Mouse (Mus musculus) kidney, embryonic 16.5 days (tissue): ENCODE results near the gene Hoxa1. TPM values are rescaled to one million over a fixed set of nuclear protein-coding genes. Genes with fewer than 3 reads are reported as not detected.

Source experiments
- ATAC-seq: fragments of 200-750 bp; cut with Nextera tagmentation; 2 replicates; pipeline ENCODE4 v1.8.0; 2017; ENCODE audit warnings: moderate TSS enrichment; ENCODE audit not compliant: low FRiP score, low TSS enrichment
- H3K27ac ChIP-seq: fragments of 300-500 bp; sonication (generic); 2 replicates; pipeline ENCODE4 v1.5.1; 2014; ENCODE audit warnings: low read length
- H3K27me3 ChIP-seq: fragments of 300-500 bp; sonication (generic); 2 replicates; pipeline ENCODE4 v1.6.1; 2014; ENCODE audit warnings: low read length, control low read depth, mixed read lengths; ENCODE audit not compliant: insufficient read depth
- H3K36me3 ChIP-seq: fragments of 300-500 bp; sonication (generic); 2 replicates; pipeline ENCODE4 v1.6.1; 2014; ENCODE audit warnings: low read length, control low read depth, mixed read lengths; ENCODE audit not compliant: insufficient read depth
- H3K4me1 ChIP-seq: fragments of 300-500 bp; sonication (generic); 2 replicates; pipeline ENCODE4 v1.6.1; 2014; ENCODE audit warnings: low read length, control low read depth, mixed read lengths; ENCODE audit not compliant: insufficient read depth
- H3K4me2 ChIP-seq: fragments of 300-500 bp; sonication (generic); replicated peaks from 2 replicates; pipeline ENCODE4 v1.6.1; 2014; ENCODE audit warnings: low read depth, low read length
- H3K4me3 ChIP-seq: fragments of 300-500 bp; sonication (generic); 2 replicates; pipeline ENCODE4 v1.5.1; 2014; ENCODE audit warnings: mild to moderate bottlenecking, low read length
- H3K9ac ChIP-seq: fragments of 300-500 bp; sonication (generic); replicated peaks from 2 replicates; pipeline ENCODE4 v1.6.1; 2014; ENCODE audit warnings: low read length
- H3K9me3 ChIP-seq: fragments of 300-500 bp; sonication (generic); 2 replicates; pipeline ENCODE4 v1.6.1; 2016; ENCODE audit warnings: low read length, control low read depth
- WGBS: fragments of 180-500 bp; shearing (Covaris S2); extraction: QIAGEN DNeasy Blood & Tissue Kit; methylation state at CpG from one replicate; pipeline ENCODE4 v1.1.7; 2014; 5-methylcytosine and 5-hydroxymethylcytosine counted together
- polyA plus RNA-seq: library from polyadenylated mRNA; unstranded; fragments of >200 nt; fragmentation: Nextera tagmentation; extraction: Ambion mirVana; gene quantifications from 2 replicates; pipeline ENCODE4 v1.2.1, GENCODE M21; 2015

Hoxa1 gene
- polyA plus RNA-seq, 1 experiment from 2014 or later: 0.82 TPM

DNA sequence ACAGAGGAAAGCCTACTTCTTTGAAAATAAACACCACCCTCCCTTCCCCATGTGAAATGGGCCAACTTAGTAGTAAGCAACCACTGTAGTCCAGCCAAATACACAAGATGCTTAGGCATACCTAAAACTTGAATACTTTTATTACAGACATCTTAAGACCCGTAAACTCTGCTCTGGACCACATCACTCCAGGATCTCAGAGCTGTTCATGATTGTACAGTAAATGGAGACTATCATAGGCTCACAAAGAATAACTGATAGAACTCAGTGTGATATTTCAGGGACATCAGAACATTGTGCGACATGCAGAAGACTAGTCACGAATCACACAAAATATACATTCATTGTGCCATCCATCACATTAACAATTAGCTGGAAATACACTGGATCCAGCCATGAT, 2.6 kb downstream of the Hoxa1 start:
- Histone ChIP-seq H3K36me3 (no peaks in the 10 kb centered on the region), H3K27ac (no peak overlapping the region), H3K9me3 (no peaks in the 10 kb centered on the region), H3K27me3 (peaks cover 59% of the 10 kb centered on the region), H3K4me1 (peaks cover 35% of the 10 kb centered on the region), H3K4me2 (no peak overlapping the region), H3K4me3 (no peak overlapping the region), H3K9ac (no peak overlapping the region)
- ATAC-seq: no peak
- 77% methylated on average over 3 of the region's 3 CpGs for WGBS

DNA sequence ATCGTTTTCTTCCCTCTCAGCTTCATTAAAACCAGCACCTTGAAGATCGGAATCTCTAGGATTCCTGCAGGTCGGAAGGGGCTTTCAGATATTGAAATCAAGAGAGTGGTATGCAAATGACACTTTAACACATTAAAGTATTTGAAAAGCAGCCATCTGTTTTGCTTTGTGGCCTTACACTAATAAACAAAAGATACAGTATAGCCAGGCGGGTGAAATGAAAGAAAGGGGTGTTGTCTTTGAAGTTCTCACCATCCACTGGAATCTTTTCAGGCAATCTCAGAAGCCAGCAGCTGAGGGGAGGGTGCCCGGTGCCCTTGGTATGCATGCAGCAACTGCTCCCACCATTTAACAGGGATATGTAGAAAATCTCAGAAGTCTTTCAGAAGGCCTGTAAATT, 4.1 kb downstream of the Hoxa1 start:
- Histone ChIP-seq H3K4me3 (no peak overlapping the region), H3K4me1 (peaks cover 23% of the 10 kb centered on the region), H3K9ac (no peak overlapping the region), H3K27ac (no peak overlapping the region), H3K36me3 (no peaks in the 10 kb centered on the region), H3K27me3 (peaks cover 70% of the 10 kb centered on the region), H3K9me3 (0 out of 2 replicates have a peak, but pooled peaks cover 4% of the 10 kb centered on the region), H3K4me2 (no peak overlapping the region)
- 56% methylated on average over 5 of the region's 5 CpGs for WGBS
- ATAC-seq: no peak

DNA sequence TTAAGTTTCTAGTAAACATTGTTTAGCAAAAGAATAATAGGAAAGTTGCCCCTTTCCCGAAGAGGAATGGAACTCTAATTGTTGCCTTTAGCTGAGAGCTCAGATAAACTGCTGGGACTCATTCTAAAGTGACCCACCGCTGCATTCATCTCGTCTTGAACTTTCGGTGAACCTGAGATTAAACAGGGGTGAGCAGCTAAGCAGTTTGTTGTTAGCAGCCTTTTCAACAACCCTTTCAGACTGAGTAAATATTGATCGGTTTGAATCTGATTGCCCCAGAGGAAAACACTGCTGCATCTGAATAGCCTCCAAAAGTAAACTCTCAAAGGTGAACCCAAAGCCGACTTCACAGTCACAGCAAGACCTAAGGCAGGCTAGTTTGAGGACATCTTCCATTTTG, 4.8 kb downstream of the Hoxa1 start:
- no peak overlapping the region for H3K4me3 ChIP-seq
- no peaks in the 10 kb centered on the region for H3K36me3 ChIP-seq
- peaks cover 70% of the 10 kb centered on the region for H3K27me3 ChIP-seq
- 18% methylated on average over 6 of the region's 6 CpGs for WGBS
- H3K4me2 ChIP-seq: no peak overlapping the region
- H3K9me3 ChIP-seq: 0 out of 2 replicates have a peak, but pooled peaks cover 4% of the 10 kb centered on the region
- ATAC-seq: no peak
- H3K4me1 ChIP-seq: peaks cover 23% of the 10 kb centered on the region
- H3K9ac ChIP-seq: no peak overlapping the region
- H3K27ac ChIP-seq: no peak overlapping the region

DNA sequence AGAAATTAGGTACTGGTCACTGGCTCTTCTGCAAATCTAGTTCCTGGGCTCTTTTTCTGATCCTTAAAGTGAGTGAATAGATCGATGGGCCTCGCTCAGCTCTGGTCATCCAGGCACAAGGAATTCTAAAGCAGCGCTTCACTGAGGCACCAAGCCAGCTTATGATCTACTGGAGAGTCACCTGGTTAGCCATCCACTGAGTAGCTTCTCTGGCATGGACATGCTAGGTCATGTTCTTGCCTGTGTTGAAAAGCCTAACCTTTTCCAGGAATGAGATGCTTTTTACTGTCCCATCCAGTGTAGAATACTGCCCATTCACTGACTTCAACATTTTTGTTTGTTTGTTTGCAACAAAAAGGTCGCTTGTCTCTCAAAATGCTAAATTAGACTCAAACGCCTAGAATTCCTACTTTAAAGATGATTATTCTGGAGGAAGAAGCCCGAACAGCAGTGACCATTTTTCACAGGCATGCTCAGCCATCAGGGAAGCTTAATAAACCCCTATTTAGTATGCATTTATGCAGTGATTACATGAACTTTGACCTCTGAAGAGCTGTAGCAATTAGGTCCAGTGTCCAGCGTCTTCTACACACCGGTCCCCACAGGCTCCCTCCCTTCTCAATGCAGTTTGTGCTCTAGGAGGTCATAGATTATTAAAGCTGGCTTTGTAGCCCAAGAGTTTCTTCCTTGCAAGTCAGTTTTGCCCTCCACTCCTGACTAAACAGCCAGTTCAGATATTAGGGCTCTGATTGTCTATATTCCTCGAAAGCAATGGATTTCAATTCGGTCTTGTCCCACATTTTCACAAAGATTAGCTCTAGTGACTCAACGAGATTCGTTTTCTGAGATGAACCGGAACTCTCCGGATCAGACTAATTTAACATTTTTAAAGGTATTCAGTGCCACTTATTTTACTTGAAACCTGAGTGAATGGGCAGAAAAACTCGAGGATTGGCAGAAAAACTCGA, 5.6 kb downstream of the Hoxa1 start:
- Histone ChIP-seq H3K27me3 (peaks cover 67% of the 10 kb centered on the region), H3K4me3 (no peak overlapping the region), H3K9ac (no peak overlapping the region), H3K4me2 (no peak overlapping the region), H3K36me3 (no peaks in the 10 kb centered on the region), H3K9me3 (0 out of 2 replicates have a peak, but pooled peaks cover 4% of the 10 kb centered on the region), H3K27ac (no peak overlapping the region), H3K4me1 (peaks cover 17% of the 10 kb centered on the region)
- 42% methylated on average over 16 of the region's 16 CpGs for WGBS
- no peak for ATAC-seq

DNA sequence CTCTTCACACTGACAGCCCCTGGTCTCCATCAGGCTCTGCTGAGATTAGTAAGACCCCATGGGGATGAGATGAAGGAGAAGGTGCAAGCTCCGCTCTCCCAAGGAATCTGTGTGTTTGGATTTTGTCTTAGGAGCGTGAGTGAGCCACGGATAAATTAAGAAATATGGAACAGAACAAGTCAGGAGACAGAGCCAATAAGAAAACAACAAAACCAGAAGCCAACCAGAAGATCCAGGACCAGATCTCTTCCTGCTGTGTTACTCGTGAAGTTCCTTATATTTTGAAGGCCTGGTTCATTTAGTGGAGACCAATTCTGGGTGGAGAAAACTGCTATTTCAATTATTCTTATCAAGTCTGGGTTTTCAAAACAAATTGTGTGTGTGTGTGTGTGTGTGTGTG, 6.5 kb downstream of the Hoxa1 start:
- H3K27me3 ChIP-seq: peaks cover 59% of the 10 kb centered on the region
- peaks cover 12% of the 10 kb centered on the region; the same call in 1 of the 2 replicates for H3K4me1 ChIP-seq

DNA sequence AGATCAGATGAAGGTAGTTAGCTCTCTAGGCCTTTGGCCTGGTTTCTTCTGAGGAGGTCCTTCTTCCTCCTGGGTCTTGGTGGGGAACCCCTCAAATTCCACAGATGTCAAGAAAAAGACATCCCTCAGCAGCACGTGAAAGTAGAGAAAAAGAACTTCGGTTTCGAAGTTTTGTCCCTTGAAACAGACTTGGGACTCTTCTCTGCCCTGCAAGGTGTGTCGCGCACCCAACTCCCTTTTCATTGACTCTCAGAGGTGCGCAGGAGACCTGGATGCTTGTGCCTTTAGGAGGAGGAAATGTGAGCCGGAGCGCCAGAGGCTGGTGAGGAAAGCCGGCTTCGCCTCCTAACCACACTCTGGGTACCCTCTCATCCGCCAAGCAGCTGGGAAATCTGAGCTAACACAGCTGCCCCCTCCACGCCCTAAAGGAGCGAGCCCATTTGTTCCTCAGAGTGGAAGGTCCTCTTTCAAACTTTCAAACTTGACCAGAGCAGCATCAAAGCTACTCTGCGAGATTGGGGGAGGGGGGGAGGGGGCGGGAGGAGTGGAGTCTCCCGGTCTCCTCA, 7.6 kb downstream of the Hoxa1 start:
- Histone ChIP-seq H3K4me1 (peaks cover 12% of the 10 kb centered on the region; the same call in 1 of the 2 replicates), H3K27ac (no peak overlapping the region), H3K9me3 (0 out of 2 replicates have a peak, but pooled peaks cover 4% of the 10 kb centered on the region), H3K4me3 (no peak overlapping the region; the same call in 1 of the 2 replicates), H3K4me2 (peak overlapping the region; percentile 32; the same call in 1 of the 2 replicates), H3K9ac (no peak overlapping the region), H3K36me3 (no peaks in the 10 kb centered on the region), H3K27me3 (peaks cover 48% of the 10 kb centered on the region)
- 9% methylated on average over 16 of the region's 16 CpGs for WGBS
- ATAC-seq: peak; percentile 51; the same call in 1 of the 2 replicates

More for the DNA sequence above, 6.5 kb downstream of the Hoxa1 start:
- H3K36me3 ChIP-seq: no peaks in the 10 kb centered on the region
- WGBS: 68% methylated on average over 4 of the region's 4 CpGs
- H3K27ac ChIP-seq: no peak overlapping the region
- H3K4me2 ChIP-seq: no peak overlapping the region
- no peak overlapping the region for H3K9ac ChIP-seq
- 0 out of 2 replicates have a peak, but pooled peaks cover 4% of the 10 kb centered on the region for H3K9me3 ChIP-seq
- H3K4me3 ChIP-seq: no peak overlapping the region
- no peak for ATAC-seq

DNA sequence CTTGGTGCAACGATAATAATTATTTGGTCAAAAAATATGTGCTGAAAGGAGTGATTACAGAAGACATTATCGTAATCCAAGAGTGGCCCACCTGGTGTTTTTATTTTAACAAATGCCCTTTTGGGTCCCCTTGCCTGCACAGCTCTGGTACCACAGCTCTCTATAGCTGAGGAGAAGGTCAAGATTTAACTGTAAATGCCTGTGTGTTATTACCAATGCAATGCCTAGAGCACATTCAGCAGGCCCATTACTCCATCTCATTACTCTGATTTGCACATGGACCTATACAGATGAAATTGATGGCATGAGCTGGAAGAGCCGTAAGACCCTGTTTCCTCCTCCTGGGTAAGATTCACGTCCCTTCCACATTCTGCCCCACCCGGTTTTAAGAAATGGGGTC, 19.0 kb downstream of the Hoxa1 start:
- no peaks in the 10 kb centered on the region for H3K4me1 ChIP-seq
- 89% methylated on average over 5 of the region's 5 CpGs for WGBS
- no peak overlapping the region for H3K27ac ChIP-seq
- ATAC-seq: no peak
- no peaks in the 10 kb centered on the region for H3K36me3 ChIP-seq
- no peaks in the 10 kb centered on the region for H3K27me3 ChIP-seq
- H3K4me3 ChIP-seq: no peak overlapping the region
- H3K4me2 ChIP-seq: no peak overlapping the region
- H3K9me3 ChIP-seq: no peaks in the 10 kb centered on the region
- no peak overlapping the region for H3K9ac ChIP-seq

DNA sequence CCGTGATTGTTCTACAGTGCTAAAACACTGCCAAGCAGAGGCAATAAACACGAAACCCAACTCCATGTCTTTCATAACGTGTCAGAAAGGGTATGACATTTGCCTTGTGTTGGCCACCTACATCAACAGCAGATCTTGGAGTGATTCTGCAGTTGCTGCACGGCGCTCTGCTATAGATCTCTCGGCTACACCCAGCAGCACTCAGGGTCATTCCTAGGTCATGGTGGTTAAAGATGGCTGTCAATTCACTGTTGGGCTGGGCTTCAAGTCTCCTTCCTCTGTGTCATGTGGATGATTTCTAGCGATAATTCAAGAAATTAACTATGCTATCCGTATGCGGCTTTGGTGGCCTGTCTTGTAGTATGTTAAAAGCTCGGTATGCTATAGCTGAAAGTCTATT, 19.5 kb downstream of the Hoxa1 start:
- no peak overlapping the region for H3K27ac ChIP-seq
- H3K36me3 ChIP-seq: no peaks in the 10 kb centered on the region
- no peaks in the 10 kb centered on the region for H3K9me3 ChIP-seq
- 58% methylated on average over 10 of the region's 10 CpGs for WGBS
- H3K4me3 ChIP-seq: no peak overlapping the region
- no peak for ATAC-seq
- H3K27me3 ChIP-seq: no peaks in the 10 kb centered on the region
- H3K4me1 ChIP-seq: no peaks in the 10 kb centered on the region
- H3K9ac ChIP-seq: no peak overlapping the region
- no peak overlapping the region for H3K4me2 ChIP-seq

DNA sequence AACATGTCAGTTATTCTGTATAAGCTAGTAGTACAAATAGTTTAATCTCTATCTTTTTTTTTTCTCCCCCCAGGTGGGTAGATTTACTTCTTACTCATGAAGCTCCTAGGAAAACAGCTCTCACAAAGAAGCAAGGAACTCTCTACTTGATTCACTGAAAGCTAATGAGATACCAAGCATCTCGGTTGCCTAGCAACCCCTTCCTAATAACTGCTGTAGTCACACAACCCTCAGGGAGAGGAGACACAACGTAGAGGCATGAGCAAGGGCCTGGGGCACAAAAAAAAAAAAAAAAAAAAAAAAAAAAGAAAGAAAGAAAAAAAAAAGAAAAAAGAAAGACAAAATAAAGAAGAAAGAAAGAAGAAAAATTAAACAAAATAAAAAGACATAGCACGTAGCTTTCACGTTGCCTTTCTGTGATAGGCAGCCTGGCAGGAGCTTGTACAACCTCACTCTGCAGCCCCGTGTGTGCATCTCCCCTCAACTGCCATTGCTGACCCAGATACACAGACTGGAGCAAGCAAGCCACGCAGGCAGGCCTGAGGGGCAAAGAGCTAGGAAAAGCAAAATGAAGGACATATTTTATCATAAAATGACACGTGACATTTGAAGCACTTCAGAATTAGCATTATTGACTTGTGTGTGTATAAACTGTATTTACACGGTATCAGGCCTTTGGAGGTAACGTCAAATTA, 20.1 kb downstream of the Hoxa1 start:
- no peak overlapping the region for H3K4me3 ChIP-seq
- WGBS: 66% methylated on average over 9 of the region's 9 CpGs
- no peak overlapping the region for H3K9ac ChIP-seq
- no peaks in the 10 kb centered on the region for H3K36me3 ChIP-seq
- no peak for ATAC-seq
- no peaks in the 10 kb centered on the region for H3K27me3 ChIP-seq
- H3K4me2 ChIP-seq: no peak overlapping the region
- no peaks in the 10 kb centered on the region for H3K4me1 ChIP-seq
- H3K9me3 ChIP-seq: no peaks in the 10 kb centered on the region
- no peak overlapping the region for H3K27ac ChIP-seq
